In the genomic region with DNA sequence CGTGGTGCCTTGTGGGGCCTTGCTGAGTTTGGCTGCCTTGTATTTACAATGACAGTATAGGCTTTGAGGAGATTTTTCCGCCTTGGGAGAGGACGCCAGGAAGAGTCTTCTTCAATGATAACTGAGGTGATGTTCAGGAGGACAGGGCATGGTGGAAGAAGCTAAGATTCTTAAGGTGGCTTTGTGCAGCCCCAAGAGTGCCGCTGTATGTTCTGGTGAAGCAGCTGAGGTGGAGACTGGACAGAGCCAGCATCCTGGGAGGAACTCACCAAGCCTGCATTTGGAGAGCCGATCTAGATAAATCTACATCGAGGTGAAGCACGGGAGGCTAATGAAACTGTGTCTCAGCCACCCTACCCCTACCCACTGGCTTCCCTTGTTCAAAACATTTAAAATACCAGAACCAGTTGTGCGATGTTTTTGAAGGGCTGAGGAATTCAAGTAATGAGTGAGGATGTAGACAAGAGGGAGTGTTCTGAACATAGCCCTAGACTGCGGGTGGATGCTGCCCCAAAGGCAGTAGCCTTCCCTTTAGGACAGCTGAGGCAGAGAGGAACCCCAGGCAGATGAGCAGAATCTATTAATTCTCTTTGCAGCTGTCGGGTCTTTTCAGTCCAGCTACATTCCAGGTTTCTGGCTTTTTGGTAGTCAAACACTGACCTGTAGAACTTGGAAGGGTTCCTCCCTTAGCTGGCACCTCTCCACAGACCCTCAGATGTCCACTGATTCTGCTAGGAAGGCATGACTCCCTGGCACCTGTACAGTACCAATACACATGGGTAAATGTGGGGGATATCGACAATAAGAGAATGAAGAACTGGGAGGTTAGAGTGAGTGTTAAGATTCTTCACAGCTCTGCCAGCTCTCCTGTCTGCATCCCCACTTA, we compare ENCODE assay signal across 8 mouse cellular contexts. TPM values are rescaled to one million over a fixed set of nuclear protein-coding genes. Genes with fewer than 3 reads are reported as not detected.
DNase-seq lines count a peak whose midpoint lies in the region; ATAC-seq and TF ChIP-seq lines count a peak whose summit lies in the region.

No protein-coding gene starts in this region.

- H3K9ac ChIP-seq in kidney, embryonic 14.5 days (ENCODE audit: low read depth, low read length), result peak overlapping the region; percentile 58
- H3K9ac ChIP-seq in limb, embryonic 12.5 days (replicated peaks), result peak overlapping the region; percentile 56; the same call in 1 of the 2 replicates

- H3K27me3 ChIP-seq in kidney, embryonic 14.5 days (ENCODE audit: control insufficient read depth, insufficient read depth, low read length), result no peaks in the 10 kb centered on the region
- no peaks in the 10 kb centered on the region for H3K27me3 ChIP-seq in limb, embryonic 12.5 days
- no peaks in the 10 kb centered on the region for H3K27me3 ChIP-seq in small intestine, adult 2 months (ENCODE audit: control insufficient read depth, insufficient read depth, low read length)

- WGBS in kidney, embryonic 14.5 days, result 38% methylated on average over 11 of the region's 11 CpGs
- 41% methylated on average over 11 of the region's 11 CpGs for WGBS in limb, embryonic 12.5 days
- WGBS in small intestine, adult 2 months, result 17% methylated on average over 11 of the region's 11 CpGs

- H3K36me3 ChIP-seq in kidney, embryonic 14.5 days (ENCODE audit: control insufficient read depth, insufficient read depth, low read length), result no peaks in the 10 kb centered on the region
- peaks cover 2% of the 10 kb centered on the region; the same call in 1 of the 2 replicates for H3K36me3 ChIP-seq in limb, embryonic 12.5 days
- H3K36me3 ChIP-seq in small intestine, adult 2 months (ENCODE audit: control insufficient read depth, insufficient read depth, low read length), result no peaks in the 10 kb centered on the region

- DNase-seq in kidney, adult 8-10 months, result no peak
- peak; percentile 15 for DNase-seq in MN1 (ENCODE audit: low spot score)
- DNase-seq in layer of hippocampus, postnatal 36 days, result no peak
- no peak for DNase-seq in adrenal gland, postnatal 14 days

- peaks cover 24% of the 10 kb centered on the region for H3K4me1 ChIP-seq in kidney, embryonic 14.5 days (ENCODE audit: control insufficient read depth, insufficient read depth, low read length)
- H3K4me1 ChIP-seq in limb, embryonic 12.5 days (replicated peaks), result peaks cover 36% of the 10 kb centered on the region
- peaks cover 22% of the 10 kb centered on the region; the same call in 1 of the 2 replicates for H3K4me1 ChIP-seq in small intestine, adult 2 months (ENCODE audit: control insufficient read depth, insufficient read depth, insufficient read length, low read length)

- no peaks in the 10 kb centered on the region for H3K9me3 ChIP-seq in kidney, embryonic 14.5 days (ENCODE audit: control insufficient read depth, low read length)
- H3K9me3 ChIP-seq in limb, embryonic 12.5 days, result no peaks in the 10 kb centered on the region

- no peak for TF ChIP-seq CTCF in small intestine, adult 2 months (IDR thresholded peaks at IDR 0.05; ENCODE audit: extremely low read depth, insufficient read length, insufficient replicate concordance, low read depth, low read length)

- peak overlapping the region; percentile 59 for H3K4me2 ChIP-seq in kidney, embryonic 14.5 days (replicated peaks; ENCODE audit: low read depth, low read length)
- peak overlapping the region; percentile 76 for H3K4me2 ChIP-seq in limb, embryonic 12.5 days

- H3K27ac ChIP-seq in kidney, embryonic 14.5 days (ENCODE audit: low read depth, low read length), result peak overlapping the region; percentile 96
- H3K27ac ChIP-seq in limb, embryonic 12.5 days, result peak overlapping the region; percentile 93; the same call in 1 of the 2 replicates
- H3K27ac ChIP-seq in small intestine, adult 2 months (ENCODE audit: insufficient read depth, low read depth, low read length), result peak overlapping the region; percentile 99

- H3K4me3 ChIP-seq in kidney, embryonic 14.5 days (ENCODE audit: low read length), result peak overlapping the region; percentile 86
- peak overlapping the region; percentile 77 for H3K4me3 ChIP-seq in limb, embryonic 12.5 days (replicated peaks)
- H3K4me3 ChIP-seq in small intestine, adult 2 months (ENCODE audit: low read depth, low read length), result peak overlapping the region; percentile 63

- ATAC-seq in kidney, embryonic 14.5 days (ENCODE audit: low FRiP score, low TSS enrichment), result no peak
- ATAC-seq in erythroid progenitor cell, adult 5-6 weeks (replicated peaks; ENCODE audit: low FRiP score, poor library complexity, severe bottlenecking), result peak; percentile 20
- no peak for ATAC-seq in limb, embryonic 12.5 days (ENCODE audit: insufficient number of reproducible peaks, insufficient read depth, low FRiP score, low TSS enrichment, low read depth)

- TF ChIP-seq POLR2A in small intestine, adult 2 months (IDR thresholded peaks at IDR 0.05; ENCODE audit: low read depth, low read length), result no peak

RNA-seq across cellular contexts. Expression of gene Txn1, which starts 1.2 kb away (rescaled TPM):
- polyA plus RNA-seq in kidney, embryonic 14.5 days (2014; fragmentation: Nextera tagmentation; extraction: Ambion mirVana), result 493 and 617 TPM in 2 replicates
- total RNA-seq in erythroid progenitor cell, adult 5-6 weeks (2015; ENCODE audit: low replicate concordance), result 220 and 242 TPM in 2 replicates
- 87.3 and 98.4 TPM in 2 replicates for total RNA-seq in erythroid progenitor cell, adult 5-6 weeks (2017; ENCODE audit: low replicate concordance)
- 427 and 450 TPM in 2 replicates for polyA plus RNA-seq in limb, embryonic 12.5 days (2016; fragmentation: Nextera tagmentation; extraction: Ambion mirVana)
- 67.4 and 181 TPM in 2 replicates for polyA plus RNA-seq in small intestine, adult 2 months (2012; rRNA removed)
- total RNA-seq in layer of hippocampus, postnatal 36 days (2021), result 100 to 1,000 TPM in 1 of 2 experiments, 10 to 100 TPM in 1; 100.0 to 111 TPM
- 239 and 245 TPM in 2 replicates for total RNA-seq in adrenal gland, postnatal 14 days (2021)

RNA-seq across cellular contexts. Expression of gene D630039A03Rik, which starts 41.3 kb away (rescaled TPM):
- polyA plus RNA-seq in kidney, embryonic 14.5 days (2014; fragmentation: Nextera tagmentation; extraction: Ambion mirVana), result 0.70 and 1.0 TPM in 2 replicates
- not detected in 2 replicates for total RNA-seq in erythroid progenitor cell, adult 5-6 weeks (2015; ENCODE audit: low replicate concordance)
- not detected in 2 replicates for total RNA-seq in erythroid progenitor cell, adult 5-6 weeks (2017; ENCODE audit: low replicate concordance)
- 0.33 and 0.42 TPM in 2 replicates for polyA plus RNA-seq in limb, embryonic 12.5 days (2016; fragmentation: Nextera tagmentation; extraction: Ambion mirVana)
- 3.2 and 13.4 TPM in 2 replicates for polyA plus RNA-seq in small intestine, adult 2 months (2012; rRNA removed)
- under 1 TPM; 0.30 to 0.48 TPM for total RNA-seq in layer of hippocampus, postnatal 36 days (2021)
- total RNA-seq in adrenal gland, postnatal 14 days (2021), result 9.0 and 9.4 TPM in 2 replicates

RNA-seq across cellular contexts. Expression of gene Txndc8, which starts 51.5 kb away (rescaled TPM):
- not detected in 2 replicates for polyA plus RNA-seq in kidney, embryonic 14.5 days (2014; fragmentation: Nextera tagmentation; extraction: Ambion mirVana)
- not detected in 2 replicates for total RNA-seq in erythroid progenitor cell, adult 5-6 weeks (2015; ENCODE audit: low replicate concordance)
- total RNA-seq in erythroid progenitor cell, adult 5-6 weeks (2017; ENCODE audit: low replicate concordance), result not detected in 2 replicates
- polyA plus RNA-seq in limb, embryonic 12.5 days (2016; fragmentation: Nextera tagmentation; extraction: Ambion mirVana), result not detected in 2 replicates
- not detected in 2 replicates for polyA plus RNA-seq in small intestine, adult 2 months (2012; rRNA removed)
- total RNA-seq in layer of hippocampus, postnatal 36 days (2021), result not detected
- not detected in 2 replicates for total RNA-seq in adrenal gland, postnatal 14 days (2021)
